Mouse (Mus musculus) liver, adult 2 months (tissue): Measurements from ENCODE around the gene 1110065P20Rik. TPM values are rescaled to one million over a fixed set of nuclear protein-coding genes. Genes with fewer than 3 reads are reported as not detected.

Experiments
- DNase-seq: peaks from one replicate; pipeline ENCODE4 v3.0.0-alpha.2; 2011; ENCODE audit warnings: low read depth, low spot score; ENCODE audit errors: extremely low read depth
- H3K27ac ChIP-seq: fragments of 200-500 bp; replicated peaks from 2 replicates; pipeline ENCODE4 v1.5.1; 2012; ENCODE audit warnings: low read depth, mild to moderate bottlenecking, control low read depth, inconsistent platforms, low read length; ENCODE audit not compliant: insufficient read depth
- H3K27me3 ChIP-seq: fragments of 200-500 bp; 2 replicates; pipeline ENCODE4 v1.6.1; 2012; ENCODE audit warnings: mild to moderate bottlenecking, moderate library complexity, low read length, inconsistent platforms; ENCODE audit not compliant: control insufficient read depth, insufficient read depth
- H3K36me3 ChIP-seq: fragments of 200-500 bp; 2 replicates; pipeline ENCODE4 v1.6.1; 2012; ENCODE audit warnings: low read length, inconsistent platforms; ENCODE audit not compliant: control insufficient read depth, insufficient read depth
- H3K4me1 ChIP-seq: fragments of 200-500 bp; 2 replicates; pipeline ENCODE4 v1.6.1; 2011; ENCODE audit warnings: low read length; ENCODE audit not compliant: control insufficient read depth, insufficient read depth
- H3K4me3 ChIP-seq: fragments of 200-500 bp; 2 replicates; pipeline ENCODE4 v1.5.1; 2011; ENCODE audit warnings: low read depth, mild to moderate bottlenecking, control low read depth, low read length, moderate library complexity; ENCODE audit not compliant: insufficient read depth
- H3K79me2 ChIP-seq: fragments of 200-500 bp; 2 replicates; pipeline ENCODE4 v1.6.1; 2012; ENCODE audit warnings: inconsistent platforms, mild to moderate bottlenecking, low read length, moderate library complexity; ENCODE audit not compliant: control insufficient read depth, insufficient read depth
- H3K9ac ChIP-seq: fragments of 200-500 bp; 2 replicates; pipeline ENCODE4 v1.6.1; 2012; ENCODE audit warnings: low read depth, mild to moderate bottlenecking, control low read depth, inconsistent platforms, low read length
- CTCF ChIP-seq: fragments of 200-500 bp; IDR thresholded peaks from 2 replicates; pipeline ENCODE4 v1.5.1; 2011; ENCODE audit warnings: low read depth, low read length, control low read depth
- POLR2A ChIP-seq: fragments of 200-500 bp; IDR thresholded peaks from 2 replicates; pipeline ENCODE4 v1.6.1; 2011; ENCODE audit warnings: low read length, control low read depth; ENCODE audit not compliant: insufficient read depth; ENCODE audit errors: extremely low read depth
- WGBS: fragments of 180-500 bp; shearing (Covaris S2); methylation state at CpG from one replicate; pipeline ENCODE4 v1.1.7; 2018; 5-methylcytosine and 5-hydroxymethylcytosine counted together
- polyA plus RNA-seq: library from polyadenylated mRNA; depleted of rRNA; stranded (reverse); fragments of >200 nt; gene quantifications from 2 replicates; pipeline ENCODE4 v1.2.3, GENCODE M21; 2012; rRNA removed
- total RNA-seq: library from RNA; depleted of rRNA; stranded (reverse); fragments of >200 nt; gene quantifications from 2 replicates; pipeline ENCODE4 v1.2.3, GENCODE M21; 2014; rRNA removed

The 1110065P20Rik gene
- total and polyA plus RNA-seq, 2 experiments: 35.5 to 49.9 TPM

DNA sequence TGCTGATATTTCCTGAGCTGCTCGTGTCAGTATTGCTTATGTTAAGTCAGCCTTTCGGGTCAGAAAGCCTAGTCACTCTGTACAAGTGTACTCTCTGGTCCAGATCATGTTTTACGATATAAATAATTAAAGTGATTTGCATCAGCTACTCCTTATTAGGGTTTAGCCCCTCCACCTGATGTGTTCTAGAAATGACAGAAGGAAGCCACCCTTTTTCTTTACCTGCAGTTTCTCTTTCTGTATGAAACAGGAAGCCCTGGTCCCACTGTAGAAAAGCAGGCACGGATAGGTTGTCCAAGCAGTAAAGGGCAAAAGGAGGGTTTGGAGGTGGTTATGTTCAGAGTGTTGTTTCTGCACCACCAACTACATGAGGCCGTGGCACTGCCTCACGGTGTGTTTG, 47.6 kb downstream of the 1110065P20Rik start:
- H3K9ac ChIP-seq: no peak overlapping the region
- peaks cover 19% of the 10 kb centered on the region for H3K4me1 ChIP-seq
- no peak for TF ChIP-seq CTCF
- TF ChIP-seq POLR2A: no peak
- H3K4me3 ChIP-seq: no peak overlapping the region
- H3K79me2 ChIP-seq: peaks cover 21% of the 10 kb centered on the region; the same call in 1 of the 2 replicates
- peaks cover 22% of the 10 kb centered on the region; the same call in 1 of the 2 replicates for H3K36me3 ChIP-seq
- 52% methylated on average over 6 of the region's 6 CpGs for WGBS
- H3K27ac ChIP-seq: no peak overlapping the region
- no peaks in the 10 kb centered on the region for H3K27me3 ChIP-seq
- no peak for DNase-seq

DNA sequence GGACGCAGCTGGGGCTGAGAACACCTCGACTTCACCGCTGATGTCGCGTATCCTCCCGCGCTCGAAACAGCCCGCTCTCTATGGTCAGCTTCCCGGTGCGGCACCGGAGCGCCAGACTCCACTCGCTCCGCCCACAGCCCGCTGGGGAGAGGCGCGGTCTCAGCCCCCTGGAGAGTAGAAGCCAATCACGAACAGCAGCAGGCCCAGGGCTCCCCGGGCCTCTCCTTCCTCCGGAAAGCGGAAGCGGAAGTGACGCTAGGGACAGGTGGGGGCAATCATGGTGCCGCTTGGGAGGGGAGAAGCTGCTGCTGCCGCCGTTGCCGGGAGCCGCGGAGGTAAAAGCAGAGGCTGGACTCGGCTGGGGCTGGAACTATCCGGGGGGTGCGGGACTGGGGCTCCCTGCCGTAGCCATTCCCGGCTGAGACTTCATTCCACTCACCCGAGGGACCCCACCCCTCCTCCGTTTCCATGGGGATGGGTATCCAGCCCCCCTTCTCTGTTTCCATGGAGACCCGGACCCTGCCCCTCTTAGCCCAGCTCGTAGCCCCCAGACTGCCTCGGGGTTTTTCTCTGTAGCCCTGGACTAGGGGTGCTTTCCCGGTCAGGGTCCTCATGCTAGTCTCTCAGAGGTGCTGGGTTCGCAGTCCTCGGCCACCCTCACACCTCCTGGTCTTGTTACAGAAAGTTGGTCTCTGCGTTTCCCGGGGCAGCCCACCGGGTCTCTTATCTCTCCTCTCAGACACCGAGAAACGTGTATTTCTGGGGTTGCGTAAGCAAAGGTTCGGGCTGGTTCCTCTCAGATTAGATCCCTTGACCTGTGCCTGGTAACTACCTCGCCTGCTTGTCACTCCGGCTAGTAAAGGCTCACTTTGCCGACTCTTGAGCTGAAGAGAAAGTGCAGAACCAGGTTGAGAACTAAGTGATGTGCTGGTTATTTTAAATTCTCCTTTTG, 48.4 kb downstream of the 1110065P20Rik start:
- peaks cover 16% of the 10 kb centered on the region for H3K4me1 ChIP-seq
- under 1% methylated on average over 53 of the region's 53 CpGs for WGBS
- peak overlapping the region; percentile 72 for H3K27ac ChIP-seq

DNA sequence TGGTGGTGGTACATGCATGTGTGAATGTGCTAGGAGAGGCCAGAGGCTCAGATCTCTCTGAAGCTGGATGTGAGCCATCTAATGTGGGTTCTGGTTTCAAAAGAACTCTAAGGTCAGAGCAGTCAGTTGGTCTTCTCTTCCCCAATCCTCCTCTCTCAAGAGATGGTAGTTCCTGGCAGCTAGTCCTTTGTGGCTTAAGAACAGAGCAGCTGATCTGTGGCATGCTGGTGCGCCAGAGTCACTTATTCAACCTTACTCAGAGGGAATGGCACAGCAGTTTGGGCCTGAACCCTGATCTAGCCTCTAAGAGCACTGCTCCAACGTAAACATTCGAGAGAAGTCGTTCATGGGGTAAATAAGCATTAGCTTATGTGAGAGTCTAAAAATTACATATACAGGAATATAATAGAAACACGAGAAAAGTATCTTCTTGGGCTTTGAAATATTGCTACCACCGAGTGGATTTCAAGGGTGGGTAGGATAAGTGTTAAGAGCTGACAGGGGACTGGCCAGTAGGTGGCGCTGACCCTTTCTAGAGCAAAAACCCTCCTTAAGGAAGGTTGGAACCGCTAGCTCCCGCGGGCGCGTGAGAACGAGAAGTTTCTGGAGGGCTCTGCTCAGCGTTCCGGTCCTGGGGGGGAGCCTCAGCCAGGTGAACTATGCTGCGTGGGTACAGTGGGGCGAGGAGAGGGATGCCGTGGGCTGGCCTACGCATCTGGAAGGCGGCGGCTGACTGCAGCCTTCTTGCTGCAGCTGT, 49.3 kb downstream of the 1110065P20Rik start, which contains the start of gene Mtf1:
Mtf1 (plus strand) TSS at position 553 of the 757 bp plus-strand sequence.
- H3K36me3 ChIP-seq: peaks cover 29% of the 10 kb centered on the region
- H3K79me2 ChIP-seq: peaks cover 18% of the 10 kb centered on the region; the same call in 1 of the 2 replicates
- H3K4me1 ChIP-seq: peaks cover 13% of the 10 kb centered on the region
- DNase-seq: peak; percentile 68
- TF ChIP-seq POLR2A (no peak), CTCF (peak; percentile 72)
- 3% methylated on average over 21 of the region's 21 CpGs for WGBS
- H3K9ac ChIP-seq: peak within 1 kb of the TSS; percentile 80
- peak within 1 kb of the TSS; percentile 74 for H3K4me3 ChIP-seq
- peak within 1 kb of the TSS; percentile 72 for H3K27ac ChIP-seq
- H3K27me3 ChIP-seq: no peaks in the 10 kb centered on the region

More for the DNA sequence above, 48.4 kb downstream of the 1110065P20Rik start:
- Histone ChIP-seq H3K9ac (peak overlapping the region; percentile 80), H3K79me2 (peaks cover 21% of the 10 kb centered on the region; the same call in 1 of the 2 replicates), H3K36me3 (peaks cover 25% of the 10 kb centered on the region), H3K27me3 (no peaks in the 10 kb centered on the region), H3K4me3 (peak overlapping the region; percentile 74)
- TF ChIP-seq CTCF (no peak), POLR2A (peak; percentile 59; the same call in 1 of the 2 replicates)
- peak; percentile 90 for DNase-seq

Other genes with a start within 250 kb of the 1110065P20Rik start
- gene 3100002H09Rik, start 240.4 kb downstream of the 1110065P20Rik start, total RNA-seq: not detected in 2 replicates
- gene 3100002H09Rik, start 240.4 kb downstream of the 1110065P20Rik start, polyA plus RNA-seq: not detected in 2 replicates
- not detected in 2 replicates for gene Pou3f1, start 194.4 kb downstream of the 1110065P20Rik start, total RNA-seq
- gene Pou3f1, start 194.4 kb downstream of the 1110065P20Rik start, polyA plus RNA-seq: 0.02 TPM in 1 of 2 replicates, not detected in the other
- gene Utp11, start 157.6 kb downstream of the 1110065P20Rik start, total RNA-seq: 9.3 and 11.6 TPM in 2 replicates
- gene Utp11, start 157.6 kb downstream of the 1110065P20Rik start, polyA plus RNA-seq: 4.2 and 5.5 TPM in 2 replicates
- 0.20 and 0.28 TPM in 2 replicates for gene Fhl3, start 150.5 kb downstream of the 1110065P20Rik start, total RNA-seq
- gene Fhl3, start 150.5 kb downstream of the 1110065P20Rik start, polyA plus RNA-seq: 0.95 and 1.5 TPM in 2 replicates
- 12.1 and 15.1 TPM in 2 replicates for gene Sf3a3, start 136.4 kb downstream of the 1110065P20Rik start, total RNA-seq
- 5.5 and 6.6 TPM in 2 replicates for gene Sf3a3, start 136.4 kb downstream of the 1110065P20Rik start, polyA plus RNA-seq
- 15.3 and 15.8 TPM in 2 replicates for gene Inpp5b, start 109.3 kb downstream of the 1110065P20Rik start, total RNA-seq
- gene Inpp5b, start 109.3 kb downstream of the 1110065P20Rik start, polyA plus RNA-seq: 24.1 and 25.7 TPM in 2 replicates
- 4.3 and 5.5 TPM in 2 replicates for gene Mtf1, start 49.1 kb downstream of the 1110065P20Rik start, total RNA-seq
- gene Mtf1, start 49.1 kb downstream of the 1110065P20Rik start, polyA plus RNA-seq: 5.1 and 6.0 TPM in 2 replicates
- 17.0 and 19.3 TPM in 2 replicates for gene Yrdc, start 517 bp downstream of the 1110065P20Rik start, total RNA-seq
- 25.1 and 36.9 TPM in 2 replicates for gene Yrdc, start 517 bp downstream of the 1110065P20Rik start, polyA plus RNA-seq
- under 0.01 TPM in 1 of 2 replicates, not detected in the other for gene Maneal, start 11.0 kb upstream of the 1110065P20Rik start, total RNA-seq
- not detected in 2 replicates for gene Maneal, start 11.0 kb upstream of the 1110065P20Rik start, polyA plus RNA-seq
- gene Epha10, start 29.7 kb upstream of the 1110065P20Rik start, total RNA-seq: not detected in 2 replicates
- not detected in 2 replicates for gene Epha10, start 29.7 kb upstream of the 1110065P20Rik start, polyA plus RNA-seq
- 3.4 and 4.1 TPM in 2 replicates for gene 9930104L06Rik, start 85.9 kb upstream of the 1110065P20Rik start, total RNA-seq
- gene 9930104L06Rik, start 85.9 kb upstream of the 1110065P20Rik start, polyA plus RNA-seq: 4.7 and 9.2 TPM in 2 replicates
- 0.37 and 1.0 TPM in 2 replicates for gene Cdca8, start 88.1 kb upstream of the 1110065P20Rik start, total RNA-seq
- 0.67 and 0.91 TPM in 2 replicates for gene Cdca8, start 88.1 kb upstream of the 1110065P20Rik start, polyA plus RNA-seq
- gene Rspo1, start 135.2 kb upstream of the 1110065P20Rik start, total RNA-seq: 0.09 TPM in 1 of 2 replicates, not detected in the other
- gene Rspo1, start 135.2 kb upstream of the 1110065P20Rik start, polyA plus RNA-seq: 0.37 and 0.56 TPM in 2 replicates
- gene Gnl2, start 165.4 kb upstream of the 1110065P20Rik start, total RNA-seq: 19.3 and 22.0 TPM in 2 replicates
- 7.1 and 13.7 TPM in 2 replicates for gene Gnl2, start 165.4 kb upstream of the 1110065P20Rik start, polyA plus RNA-seq
- gene Dnali1, start 214.5 kb upstream of the 1110065P20Rik start, total RNA-seq: 0.09 TPM in 1 of 2 replicates, not detected in the other
- 0.05 TPM in 1 of 2 replicates, not detected in the other for gene Dnali1, start 214.5 kb upstream of the 1110065P20Rik start, polyA plus RNA-seq
- 7.5 and 7.6 TPM in 2 replicates for gene Snip1, start 215.5 kb upstream of the 1110065P20Rik start, total RNA-seq
- 6.1 and 6.9 TPM in 2 replicates for gene Snip1, start 215.5 kb upstream of the 1110065P20Rik start, polyA plus RNA-seq
- gene Meaf6, start 233.9 kb upstream of the 1110065P20Rik start, total RNA-seq: 4.7 and 4.9 TPM in 2 replicates
- gene Meaf6, start 233.9 kb upstream of the 1110065P20Rik start, polyA plus RNA-seq: 5.2 and 5.9 TPM in 2 replicates